Mouse (Mus musculus) embryonic fibroblast, embryonic 13.5 days (primary cell): ENCODE results near the gene Rpf2.

ENCODE experiments used
- CTCF ChIP-seq: IDR thresholded peaks from 2 replicates; pipeline ENCODE4 v1.5.1; 2011; ENCODE audit warnings: mild to moderate bottlenecking, control low read depth, low read length, moderate library complexity, borderline replicate concordance; ENCODE audit not compliant: insufficient read depth
- POLR2A ChIP-seq: IDR thresholded peaks from 2 replicates; pipeline ENCODE4 v1.6.1; 2011; ENCODE audit warnings: low read depth, mild to moderate bottlenecking, control low read depth, low read length, moderate library complexity

DNA sequence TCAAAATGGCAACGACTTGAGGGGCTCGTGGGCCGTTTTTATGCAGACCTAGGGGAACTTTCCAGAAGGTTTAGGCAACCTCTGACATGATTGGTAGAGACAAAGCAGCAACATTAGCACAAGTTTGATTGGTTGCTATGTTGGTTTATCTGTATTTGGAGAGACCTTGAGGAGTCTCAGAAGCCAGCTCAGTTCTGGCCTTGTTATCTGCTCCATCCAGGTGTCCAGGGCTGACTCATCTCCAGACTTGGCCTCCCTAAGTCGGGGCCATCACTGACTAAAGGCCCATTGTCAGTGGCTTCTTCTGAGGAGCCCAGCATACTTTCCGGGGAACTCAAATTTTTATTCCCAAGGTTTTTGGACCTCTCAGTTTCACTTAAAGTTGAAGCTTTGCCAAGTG lies 27.1 kb upstream of the Rpf2 start:
- TF ChIP-seq POLR2A (no peak), CTCF (no peak)
